ENCODE assay signal across 9 mouse cellular contexts in genomic region chr19:56919628-56920027, GRCm38 (mm10). TPM values are rescaled to one million over a fixed set of nuclear protein-coding genes. Genes with fewer than 3 reads are reported as not detected.
DNase-seq lines count a peak whose midpoint lies in the region; ATAC-seq and TF ChIP-seq lines count a peak whose summit lies in the region.
"Had no signal": no experiment of that assay in that cellular context is flagged by ENCODE, and none has a peak within 500 bp of the region (broad histone marks: within the 10 kb centered on the region; RNA-seq: fewer than 3 reads in every experiment).

No protein-coding gene starts in this region.

- intact Hi-C loops in heart, postnatal 25 days (cut with DNase I): loop anchor here (1.0 to 10.0 kb wide), 4 partner anchors 89 to 435 kb away; partner anchors contain the start of gene Afap1l2

- H3K4me3 ChIP-seq in E14TG2a.4 (replicated peaks; ENCODE audit: low read length): no peak overlapping the region
- no peak overlapping the region for H3K4me3 ChIP-seq in forebrain, embryonic 14.5 days (ENCODE audit: low read depth, low read length)
- H3K4me3 ChIP-seq in lung, embryonic 15.5 days: no peak overlapping the region
- H3K4me3 ChIP-seq: heart, embryonic 13.5 days had no signal

- H3K9ac ChIP-seq in forebrain, embryonic 14.5 days (ENCODE audit: low read length): no peak overlapping the region
- 0 out of 2 replicates have a peak overlapping the region, but pooled peaks have one; percentile 5 for H3K9ac ChIP-seq in lung, embryonic 15.5 days
- H3K9ac ChIP-seq: heart, embryonic 13.5 days had no signal

- DNase-seq in c-Kit-positive CD71-positive TER-119-positive erythroid progenitor cells, embryonic 14.5 days (ENCODE audit: low spot score): peak; percentile 26
- peak; percentile 87 for DNase-seq in forebrain, embryonic 14.5 days (ENCODE audit: low spot score)
- peak; percentile 77 for DNase-seq in heart, postnatal 25 days (ENCODE audit: low spot score)
- peak; percentile 87 for DNase-seq in layer of hippocampus, adult 11-12 months (ENCODE audit: low spot score)
- peak; percentile 82 for DNase-seq in ovary, postnatal 36 days (ENCODE audit: low spot score)
- peak; percentile 68 for DNase-seq in thymus, postnatal 4 days

- H3K9me3 ChIP-seq in E14TG2a.4 (ENCODE audit: low read length): peaks cover under 1% of the 10 kb centered on the region
- H3K9me3 ChIP-seq in forebrain, embryonic 14.5 days (replicated peaks; ENCODE audit: control insufficient read depth, low read length): no peaks in the 10 kb centered on the region
- H3K9me3 ChIP-seq in lung, embryonic 15.5 days: no peaks in the 10 kb centered on the region

- H3K27ac ChIP-seq in forebrain, embryonic 14.5 days (ENCODE audit: low read depth, low read length): no peak overlapping the region
- H3K27ac ChIP-seq in lung, embryonic 15.5 days: no peak overlapping the region
- H3K27ac ChIP-seq: heart, embryonic 13.5 days had no signal

- TF ChIP-seq CTCF in E14TG2a.4 (conservative IDR thresholded peaks at IDR 0.05; ENCODE audit: low read length): peak; percentile 77

- no peaks in the 10 kb centered on the region for H3K36me3 ChIP-seq in E14TG2a.4 (ENCODE audit: insufficient read depth, low read length)
- no peaks in the 10 kb centered on the region for H3K36me3 ChIP-seq in forebrain, embryonic 14.5 days (ENCODE audit: control insufficient read depth, insufficient read depth, low read length)
- peaks cover 14% of the 10 kb centered on the region for H3K36me3 ChIP-seq in lung, embryonic 15.5 days
- H3K36me3 ChIP-seq: heart, embryonic 13.5 days had no signal

- ATAC-seq in forebrain, embryonic 14.5 days: 0 out of 2 replicates have a peak, but pooled peaks have one; percentile 26
- ATAC-seq in lung, embryonic 15.5 days (ENCODE audit: borderline replicate concordance, extremely low read depth, low FRiP score, low TSS enrichment): peak; percentile 66; the same call in 1 of the 2 replicates

- peaks cover 31% of the 10 kb centered on the region for H3K4me1 ChIP-seq in E14TG2a.4 (replicated peaks; ENCODE audit: low read depth, low read length)
- no peaks in the 10 kb centered on the region for H3K4me1 ChIP-seq in forebrain, embryonic 14.5 days (ENCODE audit: control insufficient read depth, insufficient read depth, low read length)
- peaks cover 12% of the 10 kb centered on the region; the same call in 1 of the 2 replicates for H3K4me1 ChIP-seq in lung, embryonic 15.5 days
- H3K4me1 ChIP-seq: heart, embryonic 13.5 days had no signal

- no peak overlapping the region for H3K4me2 ChIP-seq in forebrain, embryonic 14.5 days (ENCODE audit: low read length)
- no peak overlapping the region for H3K4me2 ChIP-seq in lung, embryonic 15.5 days
- H3K4me2 ChIP-seq: heart, embryonic 13.5 days had no signal

- WGBS in forebrain, embryonic 14.5 days: 24% methylated on average over 7 of the region's 7 CpGs
- 18% methylated on average over 7 of the region's 7 CpGs for WGBS in lung, embryonic 15.5 days

- H3K27me3 ChIP-seq in E14TG2a.4 (ENCODE audit: insufficient read depth, low read length): peaks cover 4% of the 10 kb centered on the region; the same call in 1 of the 2 replicates
- H3K27me3 ChIP-seq in forebrain, embryonic 14.5 days (replicated peaks; ENCODE audit: control insufficient read depth, insufficient read depth, low read length): no peaks in the 10 kb centered on the region
- no peaks in the 10 kb centered on the region for H3K27me3 ChIP-seq in lung, embryonic 15.5 days

RNA-seq across cellular contexts. Expression of gene Vwa2, which starts 45.6 kb away (rescaled TPM):
- 0.22 and 0.28 TPM in 2 replicates for polyA plus RNA-seq in forebrain, embryonic 14.5 days (2014; fragmentation: Nextera tagmentation; extraction: Ambion mirVana)
- not detected for total RNA-seq in heart, postnatal 25 days (2021)
- 10.8 and 11.0 TPM in 2 replicates for polyA plus RNA-seq in lung, embryonic 15.5 days (2015; fragmentation: Nextera tagmentation; extraction: Ambion mirVana)

Comparison
In these comparisons a context has a peak if more than half of its experiments do, and no peak if none do; other contexts are left out.
1. DNase-seq: peak in every context shown above with its lines; median percentile 87 in forebrain, embryonic 14.5 days; 87 in layer of hippocampus, adult 11-12 months; 82 in ovary, postnatal 36 days; 77 in heart, postnatal 25 days; 68 in thymus, postnatal 4 days; 26 in c-Kit-positive CD71-positive TER-119-positive erythroid progenitor cells, embryonic 14.5 days.